Mouse (Mus musculus) liver, embryonic 15.5 days (tissue): Measurements from ENCODE around the gene Pard6b. TPM values are rescaled to one million over a fixed set of nuclear protein-coding genes. Genes with fewer than 3 reads are reported as not detected.

Experiments
- ATAC-seq: fragments of 200-750 bp; cut with Nextera tagmentation; 2 replicates; pipeline ENCODE4 v1.8.0; 2017; ENCODE audit warnings: moderate number of reproducible peaks, mild to moderate bottlenecking, moderate library complexity; ENCODE audit not compliant: insufficient read depth
- H3K27ac ChIP-seq: fragments of 300-500 bp; sonication (generic); replicated peaks from 2 replicates; pipeline ENCODE4 v1.5.1; 2015; ENCODE audit warnings: mild to moderate bottlenecking, inconsistent platforms
- H3K27me3 ChIP-seq: fragments of 300-500 bp; sonication (generic); 2 replicates; pipeline ENCODE4 v1.6.1; 2015; ENCODE audit warnings: mild to moderate bottlenecking, inconsistent platforms
- H3K36me3 ChIP-seq: fragments of 300-500 bp; sonication (generic); replicated peaks from 2 replicates; pipeline ENCODE4 v1.6.1; 2015; ENCODE audit warnings: moderate library complexity, mild to moderate bottlenecking, inconsistent platforms
- H3K4me1 ChIP-seq: fragments of 300-500 bp; sonication (generic); replicated peaks from 2 replicates; pipeline ENCODE4 v1.6.1; 2015; ENCODE audit warnings: inconsistent platforms
- H3K4me2 ChIP-seq: fragments of 300-500 bp; sonication (generic); 2 replicates; pipeline ENCODE4 v1.6.1; 2015; ENCODE audit warnings: moderate library complexity, mild to moderate bottlenecking, inconsistent platforms
- H3K4me3 ChIP-seq: fragments of 300-500 bp; sonication (generic); replicated peaks from 2 replicates; pipeline ENCODE4 v1.5.1; 2015; ENCODE audit warnings: mild to moderate bottlenecking, inconsistent platforms
- H3K9ac ChIP-seq: fragments of 300-500 bp; sonication (generic); 2 replicates; pipeline ENCODE4 v1.6.1; 2015; ENCODE audit warnings: moderate library complexity, mild to moderate bottlenecking, inconsistent platforms
- H3K9me3 ChIP-seq: fragments of 300-500 bp; sonication (generic); replicated peaks from 2 replicates; pipeline ENCODE4 v1.6.1; 2016; ENCODE audit warnings: inconsistent platforms
- WGBS: fragments of 180-500 bp; shearing (Covaris S2); methylation state at CpG from one replicate; pipeline ENCODE4 v1.1.7; 2015; ENCODE audit warnings: mixed read lengths; ENCODE audit not compliant: insufficient replicate concordance; 5-methylcytosine and 5-hydroxymethylcytosine counted together
- microRNA-seq: library from miRNA; unstranded; fragments of <30 nt; microRNA quantifications from one replicate; pipeline ENCODE4, GENCODE M21; 2016
- polyA plus RNA-seq: library from polyadenylated mRNA; unstranded; fragments of >200 nt; fragmentation: Nextera tagmentation; extraction: Ambion mirVana; gene quantifications from 2 replicates; pipeline ENCODE4 v1.2.1, GENCODE M21; 2015

Pard6b gene
- polyA plus RNA-seq, 1 experiment from 2014 or later, result 2.6 TPM

- Histone ChIP-seq H3K4me2 (no peak overlapping the region), H3K27ac (no peak overlapping the region), H3K36me3 (no peaks in the 10 kb centered on the region), H3K4me3 (no peak overlapping the region), H3K9me3 (no peaks in the 10 kb centered on the region), H3K4me1 (peaks cover 12% of the 10 kb centered on the region), H3K9ac (no peak overlapping the region), H3K27me3 (0 out of 2 replicates have a peak, but pooled peaks cover 3% of the 10 kb centered on the region)
- ATAC-seq, result no peak
- WGBS, result 71% methylated on average over 3 of the region's 3 CpGs
Observed at GRCm38 (mm10) chr2:168130046-168130445, 49.2 kb downstream of the Pard6b start.

- WGBS, result 72% methylated on average over 15 of the region's 15 CpGs
Observed at GRCm38 (mm10) chr2:168137161-168137560, 56.4 kb downstream of the Pard6b start.

GRCm38 (mm10) chr2:168143794-168144193 lies 63.0 kb downstream of the Pard6b start:
- 51% methylated on average over 5 of the region's 5 CpGs for WGBS

More at GRCm38 (mm10) chr2:168137161-168137560, 56.4 kb downstream of the Pard6b start:
- no peak overlapping the region for H3K4me3 ChIP-seq
- H3K9me3 ChIP-seq, result no peaks in the 10 kb centered on the region
- H3K9ac ChIP-seq, result no peak overlapping the region
- H3K4me2 ChIP-seq, result no peak overlapping the region
- no peaks in the 10 kb centered on the region for H3K36me3 ChIP-seq
- no peaks in the 10 kb centered on the region for H3K4me1 ChIP-seq
- H3K27me3 ChIP-seq, result peaks cover 5% of the 10 kb centered on the region; the same call in 1 of the 2 replicates
- ATAC-seq, result no peak
- no peak overlapping the region for H3K27ac ChIP-seq

GRCm38 (mm10) chr2:168145437-168145836 lies 64.6 kb downstream of the Pard6b start:
- Histone ChIP-seq H3K9me3 (no peaks in the 10 kb centered on the region), H3K4me1 (peaks cover 12% of the 10 kb centered on the region), H3K4me2 (no peak overlapping the region), H3K9ac (no peak overlapping the region), H3K36me3 (no peaks in the 10 kb centered on the region), H3K4me3 (no peak overlapping the region), H3K27me3 (no peaks in the 10 kb centered on the region), H3K27ac (no peak overlapping the region)
- 47% methylated on average over 2 of the region's 2 CpGs for WGBS
- ATAC-seq, result no peak

More at GRCm38 (mm10) chr2:168143794-168144193, 63.0 kb downstream of the Pard6b start:
- H3K4me2 ChIP-seq, result no peak overlapping the region
- ATAC-seq, result no peak
- no peaks in the 10 kb centered on the region for H3K27me3 ChIP-seq
- no peak overlapping the region for H3K27ac ChIP-seq
- no peak overlapping the region for H3K9ac ChIP-seq
- H3K9me3 ChIP-seq, result no peaks in the 10 kb centered on the region
- peaks cover 6% of the 10 kb centered on the region for H3K4me1 ChIP-seq
- H3K36me3 ChIP-seq, result no peaks in the 10 kb centered on the region
- H3K4me3 ChIP-seq, result no peak overlapping the region

GRCm38 (mm10) chr2:168147722-168148432 lies 67.1 kb downstream of the Pard6b start:
- no peaks in the 10 kb centered on the region for H3K9me3 ChIP-seq
- H3K27me3 ChIP-seq, result no peaks in the 10 kb centered on the region
- no peaks in the 10 kb centered on the region for H3K36me3 ChIP-seq
- H3K4me3 ChIP-seq, result no peak overlapping the region
- 69% methylated on average over 22 of the region's 22 CpGs for WGBS
- 0 out of 2 replicates have a peak overlapping the region, but pooled peaks have one; percentile 6 for H3K4me2 ChIP-seq
- H3K9ac ChIP-seq, result no peak overlapping the region
- peak overlapping the region; percentile 48 for H3K27ac ChIP-seq
- H3K4me1 ChIP-seq, result peaks cover 12% of the 10 kb centered on the region
- peak; percentile 56 for ATAC-seq

GRCm38 (mm10) chr2:168149241-168149640 lies 68.4 kb downstream of the Pard6b start:
- H3K27me3 ChIP-seq, result no peaks in the 10 kb centered on the region

More at GRCm38 (mm10) chr2:168149241-168149640, 68.4 kb downstream of the Pard6b start:
- ATAC-seq, result no peak
- Histone ChIP-seq H3K27ac (no peak overlapping the region), H3K9ac (no peak overlapping the region), H3K36me3 (no peaks in the 10 kb centered on the region), H3K4me1 (peaks cover 23% of the 10 kb centered on the region), H3K4me2 (no peak overlapping the region), H3K4me3 (no peak overlapping the region), H3K9me3 (no peaks in the 10 kb centered on the region)
- 57% methylated on average over 8 of the region's 8 CpGs for WGBS

Small RNA genes within 50 kb of the gene (microRNA-seq; reads per million reads assigned to microRNA genes)
- gene Gm24327, result not detected

Other genes starting within 250 kb of the Pard6b start
- gene Ptpn1, start 148.9 kb upstream of the Pard6b start, polyA plus RNA-seq, result 25.6 and 31.1 TPM in 2 replicates
- 1.2 and 1.4 TPM in 2 replicates for gene Ripor3, start 70.4 kb upstream of the Pard6b start, polyA plus RNA-seq
- 1.8 and 2.3 TPM in 2 replicates for gene Adnp, start 126.1 kb downstream of the Pard6b start, polyA plus RNA-seq
- gene Gm20716, start 149.4 kb downstream of the Pard6b start, polyA plus RNA-seq, result 4.4 and 4.9 TPM in 2 replicates
- 59.2 and 64.1 TPM in 2 replicates for gene Dpm1, start 149.6 kb downstream of the Pard6b start, polyA plus RNA-seq
- gene Mocs3, start 149.6 kb downstream of the Pard6b start, polyA plus RNA-seq, result 3.4 and 3.6 TPM in 2 replicates
- gene Kcng1, start 200.7 kb downstream of the Pard6b start, polyA plus RNA-seq, result 0.07 and 0.15 TPM in 2 replicates